Mouse (Mus musculus) neural tube, embryonic 15.5 days (tissue): ENCODE data around the gene Dnah17. TPM values are rescaled to one million over a fixed set of nuclear protein-coding genes. Genes with fewer than 3 reads are reported as not detected.
A peak's percentile ranks its signal among the peaks of the same experiment; 100 is the strongest.

ENCODE experiments used
- ATAC-seq: fragments of 200-750 bp; cut with Nextera tagmentation; 2 replicates; pipeline ENCODE4 v1.8.0; 2017; ENCODE audit warnings: mild to moderate bottlenecking, moderate TSS enrichment, moderate library complexity; ENCODE audit not compliant: low FRiP score
- H3K27ac ChIP-seq: fragments of 300-500 bp; sonication (generic); replicated peaks from 2 replicates; pipeline ENCODE4 v1.5.1; 2015; ENCODE audit warnings: mild to moderate bottlenecking, inconsistent platforms
- H3K27me3 ChIP-seq: fragments of 300-500 bp; sonication (generic); replicated peaks from 2 replicates; pipeline ENCODE4 v1.6.1; 2015; ENCODE audit warnings: inconsistent platforms
- H3K36me3 ChIP-seq: fragments of 300-500 bp; sonication (generic); 2 replicates; pipeline ENCODE4 v1.6.1; 2015; ENCODE audit warnings: inconsistent platforms
- H3K4me1 ChIP-seq: fragments of 300-500 bp; sonication (generic); 2 replicates; pipeline ENCODE4 v1.6.1; 2015; ENCODE audit warnings: inconsistent platforms
- H3K4me2 ChIP-seq: fragments of 300-500 bp; sonication (generic); 2 replicates; pipeline ENCODE4 v1.6.1; 2015; ENCODE audit warnings: inconsistent platforms, mild to moderate bottlenecking, moderate library complexity
- H3K4me3 ChIP-seq: fragments of 300-500 bp; sonication (generic); replicated peaks from 2 replicates; pipeline ENCODE4 v1.5.1; 2015; ENCODE audit warnings: mild to moderate bottlenecking, inconsistent platforms
- H3K9ac ChIP-seq: fragments of 300-500 bp; sonication (generic); replicated peaks from 2 replicates; pipeline ENCODE4 v1.6.1; 2015; ENCODE audit warnings: mild to moderate bottlenecking, inconsistent platforms
- H3K9me3 ChIP-seq: fragments of 300-500 bp; sonication (generic); replicated peaks from 2 replicates; pipeline ENCODE4 v1.6.1; 2016; ENCODE audit warnings: inconsistent platforms
- WGBS: fragments of 180-500 bp; shearing (Covaris S2); methylation state at CpG from one replicate; pipeline ENCODE4 v1.1.7; 2015; ENCODE audit warnings: mixed read lengths; 5-methylcytosine and 5-hydroxymethylcytosine counted together
- polyA plus RNA-seq: library from polyadenylated mRNA; unstranded; fragments of >200 nt; fragmentation: Nextera tagmentation; extraction: Ambion mirVana; gene quantifications from 2 replicates; pipeline ENCODE4 v1.2.1, GENCODE M21; 2015

The Dnah17 gene
- polyA plus RNA-seq, 1 experiment from 2014 or later: 0.28 TPM

- no peak overlapping the region for H3K4me3 ChIP-seq
- H3K9ac ChIP-seq: no peak overlapping the region
- WGBS: 81% methylated on average over 3 of the region's 3 CpGs
- H3K4me1 ChIP-seq: peaks cover 6% of the 10 kb centered on the region; the same call in 1 of the 2 replicates
- no peaks in the 10 kb centered on the region for H3K27me3 ChIP-seq
- H3K36me3 ChIP-seq: no peaks in the 10 kb centered on the region
- ATAC-seq: no peak
- no peaks in the 10 kb centered on the region for H3K9me3 ChIP-seq
- H3K4me2 ChIP-seq: no peak overlapping the region
- no peak overlapping the region for H3K27ac ChIP-seq
Measured at GRCm38 (mm10) chr11:118084266-118084665, 46.2 kb downstream of the Dnah17 start.

GRCm38 (mm10) chr11:118083811-118084210, 46.6 kb downstream of the Dnah17 start:
- ATAC-seq: no peak
- WGBS: 9% methylated on average over 6 of the region's 6 CpGs

GRCm38 (mm10) chr11:118082294-118082693, 48.1 kb downstream of the Dnah17 start:
- 84% methylated on average over 14 of the region's 14 CpGs for WGBS
- no peak overlapping the region for H3K9ac ChIP-seq
- H3K4me2 ChIP-seq: no peak overlapping the region
- H3K27me3 ChIP-seq: no peaks in the 10 kb centered on the region
- ATAC-seq: no peak
- no peak overlapping the region for H3K4me3 ChIP-seq
- H3K27ac ChIP-seq: no peak overlapping the region
- H3K4me1 ChIP-seq: peaks cover 6% of the 10 kb centered on the region; the same call in 1 of the 2 replicates
- no peaks in the 10 kb centered on the region for H3K9me3 ChIP-seq
- no peaks in the 10 kb centered on the region for H3K36me3 ChIP-seq

More at GRCm38 (mm10) chr11:118083811-118084210, 46.6 kb downstream of the Dnah17 start:
- Histone ChIP-seq H3K4me3 (no peak overlapping the region), H3K9me3 (no peaks in the 10 kb centered on the region), H3K4me2 (no peak overlapping the region), H3K36me3 (no peaks in the 10 kb centered on the region), H3K27ac (no peak overlapping the region), H3K27me3 (no peaks in the 10 kb centered on the region), H3K9ac (no peak overlapping the region), H3K4me1 (peaks cover 6% of the 10 kb centered on the region; the same call in 1 of the 2 replicates)

GRCm38 (mm10) chr11:118079750-118080149, 50.7 kb downstream of the Dnah17 start:
- Histone ChIP-seq H3K27ac (no peak overlapping the region), H3K4me3 (no peak overlapping the region), H3K9ac (no peak overlapping the region), H3K4me2 (no peak overlapping the region), H3K27me3 (no peaks in the 10 kb centered on the region), H3K9me3 (no peaks in the 10 kb centered on the region), H3K4me1 (peaks cover 12% of the 10 kb centered on the region), H3K36me3 (no peaks in the 10 kb centered on the region)
- WGBS: 85% methylated on average over 14 of the region's 14 CpGs
- ATAC-seq: no peak

- 87% methylated on average over 6 of the region's 6 CpGs for WGBS
- H3K27me3 ChIP-seq: no peaks in the 10 kb centered on the region
- peaks cover 6% of the 10 kb centered on the region for H3K4me1 ChIP-seq
- no peak overlapping the region for H3K9ac ChIP-seq
- H3K9me3 ChIP-seq: no peaks in the 10 kb centered on the region
- H3K27ac ChIP-seq: no peak overlapping the region
- ATAC-seq: no peak
- no peak overlapping the region for H3K4me2 ChIP-seq
- H3K36me3 ChIP-seq: no peaks in the 10 kb centered on the region
- no peak overlapping the region for H3K4me3 ChIP-seq
Measured at GRCm38 (mm10) chr11:118076929-118077328, 53.5 kb downstream of the Dnah17 start.

GRCm38 (mm10) chr11:118075035-118075522, 55.4 kb downstream of the Dnah17 start:
- H3K36me3 ChIP-seq: no peaks in the 10 kb centered on the region
- WGBS: 74% methylated on average over 17 of the region's 17 CpGs
- H3K9me3 ChIP-seq: no peaks in the 10 kb centered on the region
- ATAC-seq: no peak
- no peak overlapping the region for H3K4me3 ChIP-seq
- no peak overlapping the region for H3K4me2 ChIP-seq
- H3K27ac ChIP-seq: no peak overlapping the region
- peaks cover 6% of the 10 kb centered on the region for H3K4me1 ChIP-seq
- no peak overlapping the region for H3K9ac ChIP-seq
- H3K27me3 ChIP-seq: no peaks in the 10 kb centered on the region

GRCm38 (mm10) chr11:118071227-118071912, 59.1 kb downstream of the Dnah17 start:
- no peaks in the 10 kb centered on the region for H3K9me3 ChIP-seq
- H3K27me3 ChIP-seq: no peaks in the 10 kb centered on the region
- no peak overlapping the region for H3K4me2 ChIP-seq
- ATAC-seq: no peak
- H3K4me1 ChIP-seq: peaks cover 21% of the 10 kb centered on the region
- no peak overlapping the region for H3K4me3 ChIP-seq
- no peak overlapping the region for H3K9ac ChIP-seq
- 53% methylated on average over 11 of the region's 11 CpGs for whole genome bisulfite sequencing
- no peaks in the 10 kb centered on the region for H3K36me3 ChIP-seq
- no peak overlapping the region for H3K27ac ChIP-seq

GRCm38 (mm10) chr11:118068812-118069332, 61.6 kb downstream of the Dnah17 start:
- Histone ChIP-seq H3K27me3 (no peaks in the 10 kb centered on the region), H3K9ac (no peak overlapping the region), H3K9me3 (no peaks in the 10 kb centered on the region), H3K4me3 (no peak overlapping the region), H3K36me3 (no peaks in the 10 kb centered on the region), H3K4me1 (peaks cover 15% of the 10 kb centered on the region), H3K27ac (peak overlapping the region; percentile 79), H3K4me2 (peak overlapping the region; percentile 29)
- WGBS: 39% methylated on average over 16 of the region's 16 CpGs
- peak; percentile 59; the same call in 1 of the 2 replicates for ATAC-seq

GRCm38 (mm10) chr11:118067588-118067987, 62.8 kb downstream of the Dnah17 start:
- Histone ChIP-seq H3K27me3 (no peaks in the 10 kb centered on the region), H3K4me1 (peaks cover 15% of the 10 kb centered on the region), H3K4me3 (no peak overlapping the region), H3K27ac (no peak overlapping the region), H3K9ac (no peak overlapping the region), H3K36me3 (no peaks in the 10 kb centered on the region), H3K9me3 (no peaks in the 10 kb centered on the region), H3K4me2 (no peak overlapping the region)
- WGBS: 78% methylated on average over 8 of the region's 8 CpGs
- ATAC-seq: no peak

- WGBS: 86% methylated on average over 14 of the region's 14 CpGs
- H3K9me3 ChIP-seq: no peaks in the 10 kb centered on the region
- no peaks in the 10 kb centered on the region for H3K27me3 ChIP-seq
- H3K36me3 ChIP-seq: no peaks in the 10 kb centered on the region
- no peak overlapping the region for H3K9ac ChIP-seq
- H3K4me2 ChIP-seq: no peak overlapping the region
- H3K4me1 ChIP-seq: peaks cover 6% of the 10 kb centered on the region; the same call in 1 of the 2 replicates
- no peak overlapping the region for H3K27ac ChIP-seq
- no peak overlapping the region for H3K4me3 ChIP-seq
- no peak for ATAC-seq
Measured at GRCm38 (mm10) chr11:118060038-118060437, 70.4 kb downstream of the Dnah17 start.

GRCm38 (mm10) chr11:118058872-118059271, 71.6 kb downstream of the Dnah17 start:
- no peak for ATAC-seq
- Histone ChIP-seq H3K4me3 (no peak overlapping the region), H3K27me3 (no peaks in the 10 kb centered on the region), H3K4me2 (no peak overlapping the region), H3K9ac (no peak overlapping the region), H3K27ac (no peak overlapping the region), H3K9me3 (no peaks in the 10 kb centered on the region), H3K36me3 (no peaks in the 10 kb centered on the region), H3K4me1 (peaks cover 6% of the 10 kb centered on the region; the same call in 1 of the 2 replicates)
- 69% methylated on average over 10 of the region's 10 CpGs for WGBS

GRCm38 (mm10) chr11:118058367-118058766, 72.1 kb downstream of the Dnah17 start:
- Histone ChIP-seq H3K4me2 (no peak overlapping the region), H3K4me1 (peaks cover 6% of the 10 kb centered on the region; the same call in 1 of the 2 replicates), H3K9ac (no peak overlapping the region), H3K36me3 (no peaks in the 10 kb centered on the region), H3K4me3 (no peak overlapping the region), H3K27ac (no peak overlapping the region), H3K9me3 (no peaks in the 10 kb centered on the region), H3K27me3 (no peaks in the 10 kb centered on the region)
- ATAC-seq: no peak
- WGBS: 77% methylated on average over 12 of the region's 12 CpGs
